8 mouse cellular contexts compared by ENCODE assay signal in genomic region chr3:122638329-122639196, GRCm38 (mm10). TPM values are rescaled to one million over a fixed set of nuclear protein-coding genes. Genes with fewer than 3 reads are reported as not detected.
DNase-seq lines count a peak whose midpoint lies in the region; ATAC-seq lines count a peak whose summit lies in the region.

No protein-coding gene starts in this region.

- peaks cover 8% of the 10 kb centered on the region; the same call in 1 of the 2 replicates for H3K4me1 ChIP-seq in intestine, embryonic 14.5 days (replicated peaks; ENCODE audit: control insufficient read depth, insufficient read depth, low read length)

- WGBS in intestine, embryonic 14.5 days: 39% methylated on average over 14 of the region's 14 CpGs

- H3K27ac ChIP-seq in intestine, embryonic 14.5 days (ENCODE audit: low read depth): no peak overlapping the region

- H3K4me3 ChIP-seq in intestine, embryonic 14.5 days (ENCODE audit: low read depth, low read length): no peak overlapping the region

- no peaks in the 10 kb centered on the region for H3K27me3 ChIP-seq in intestine, embryonic 14.5 days (replicated peaks; ENCODE audit: control insufficient read depth, insufficient read depth, low read length)

- peak; percentile 69 for ATAC-seq in intestine, embryonic 14.5 days (replicated peaks; ENCODE audit: low FRiP score, low TSS enrichment, low read depth)

- intact Hi-C loops in gastrocnemius, postnatal 36 days (cut with DNase I): loop anchor here (2.0 to 5.0 kb wide), 4 partner anchors 131 to 341 kb away; no protein-coding TSS in a partner anchor
- intact Hi-C loops in left cerebral cortex, postnatal 10 days (cut with DNase I): loop anchor here (2.0 to 10.0 kb wide), 4 partner anchors 176 to 754 kb away; no protein-coding TSS in a partner anchor

- no peak overlapping the region for H3K9ac ChIP-seq in intestine, embryonic 14.5 days (ENCODE audit: low read length)

- H3K36me3 ChIP-seq in intestine, embryonic 14.5 days (ENCODE audit: control insufficient read depth, insufficient read depth, low read length): no peaks in the 10 kb centered on the region

- H3K4me2 ChIP-seq in intestine, embryonic 14.5 days (ENCODE audit: low read length): no peak overlapping the region

- no peaks in the 10 kb centered on the region for H3K9me3 ChIP-seq in intestine, embryonic 14.5 days (ENCODE audit: control insufficient read depth, low read length)

- peak; percentile 94 to 97 for DNase-seq in adrenal gland, adult 18-20 months (ENCODE audit: low spot score in 2 of 2)
- peak; percentile 97 for DNase-seq in embryo, embryonic 11 days
- peak; percentile 88 to 91 for DNase-seq in gastrocnemius, postnatal 36 days
- DNase-seq in intestine, embryonic 14.5 days (ENCODE audit: low spot score): peak; percentile 99
- DNase-seq in left cerebral cortex, postnatal 10 days (ENCODE audit: extremely low spot score in 1 of 2, low spot score in 2 of 2): peak; percentile 91 to 94
- DNase-seq in mesoderm, embryonic 11.5 days (ENCODE audit: low read depth, low spot score): peak; percentile 100
- DNase-seq in right cerebral cortex, postnatal 36 days (ENCODE audit: low spot score in 2 of 2): peak; percentile 93 to 94
- peak; percentile 83 to 93 for DNase-seq in urinary bladder, postnatal 4 days (ENCODE audit: low spot score in 2 of 2)

RNA-seq across cellular contexts. Expression of gene Fnbp1l, which starts 19.0 kb away (rescaled TPM):
- total RNA-seq in adrenal gland, adult 18-20 months (2021): 10 to 100 TPM; 16.5 to 16.8 TPM
- 1 to 10 TPM; 3.4 to 6.0 TPM for total RNA-seq in gastrocnemius, postnatal 36 days (2021)
- 52.9 and 53.3 TPM in 2 replicates for polyA plus RNA-seq in intestine, embryonic 14.5 days (2014; fragmentation: Nextera tagmentation; extraction: Ambion mirVana)
- total RNA-seq in left cerebral cortex, postnatal 10 days (2021): 100 to 1,000 TPM; 248 to 269 TPM

Comparison
In these comparisons a context has a peak if more than half of its experiments do, and no peak if none do; other contexts are left out.
1. RNA of gene Fnbp1l, which starts 19.0 kb away (total RNA-seq): 248 to 269 TPM in left cerebral cortex, postnatal 10 days; 16.5 to 16.8 TPM in adrenal gland, adult 18-20 months and 3.4 to 6.0 TPM in gastrocnemius, postnatal 36 days; every median in the first group is over 10 times any median in the second.
2. Peak in every context shown above with its lines, with median percentiles within 50 percentile points of each other: DNase-seq.